Mouse (Mus musculus): ENCODE results near the gene Zyg11b. TPM values are rescaled to one million over a fixed set of nuclear protein-coding genes. Genes with fewer than 3 reads are reported as not detected.

Gene Zyg11b
- polyA plus RNA-seq, 1 experiment from 2014 or later, result 18.4 TPM

DNA sequence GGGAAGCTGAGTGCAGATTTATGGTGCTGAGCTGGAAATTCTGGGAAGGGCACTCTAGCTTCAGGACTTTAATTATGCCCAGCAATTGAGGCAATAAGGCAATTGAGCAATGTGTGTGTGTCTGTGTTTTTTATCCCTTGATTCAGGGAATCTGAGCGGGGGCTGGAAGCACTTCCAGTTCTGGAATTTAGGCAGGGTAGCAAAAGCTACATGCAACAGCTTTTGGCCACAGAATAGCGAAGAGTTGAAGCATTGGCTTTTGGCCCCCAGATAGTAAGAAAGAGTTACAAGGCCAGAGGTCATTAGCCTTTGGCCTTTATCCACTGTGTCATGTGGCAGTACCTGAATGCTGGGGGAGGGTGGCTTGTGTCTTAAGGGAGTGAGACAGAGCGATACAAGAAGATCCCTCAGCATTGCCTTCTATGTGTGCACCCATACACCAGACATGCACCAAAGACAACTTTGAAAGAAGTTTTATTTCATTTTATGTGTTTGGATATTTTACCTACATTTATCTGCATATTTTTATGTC is 75.5 kb downstream of the Zyg11b start:
- Histone ChIP-seq H3K27me3 (peaks cover 7% of the 10 kb centered on the region), H3K9ac (no peak overlapping the region), H3K4me2 (replicated peaks) (no peak overlapping the region), H3K36me3 (no peaks in the 10 kb centered on the region), H3K27ac (no peak overlapping the region), H3K4me3 (no peak overlapping the region), H3K9me3 (no peaks in the 10 kb centered on the region), H3K4me1 (no peaks in the 10 kb centered on the region)
- no peak for ATAC-seq (ENCODE audit: insufficient number of reproducible peaks, insufficient read depth, low FRiP score, low TSS enrichment)
- WGBS, result 45% methylated on average over 3 of the region's 3 CpGs

DNA sequence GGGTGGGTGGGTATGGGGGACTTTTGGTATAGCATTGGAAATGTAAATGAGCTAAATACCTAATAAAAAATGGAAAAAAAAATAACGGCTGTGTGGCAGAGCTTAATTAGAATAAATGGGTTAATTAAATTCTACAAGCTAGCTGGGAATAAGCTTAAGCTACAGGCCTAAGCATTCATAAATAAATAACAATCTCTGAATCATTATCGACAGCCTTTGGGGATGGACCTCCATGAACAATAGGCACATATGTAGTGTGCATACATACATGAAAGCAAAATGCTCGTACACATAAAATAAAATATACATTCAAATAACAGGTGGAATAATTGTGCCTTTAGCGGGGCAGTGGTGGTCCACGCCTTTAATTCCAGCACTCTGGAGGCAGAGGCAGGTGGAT is 78.4 kb downstream of the Zyg11b start:
- H3K9ac ChIP-seq, result no peak overlapping the region
- 85% methylated on average over 5 of the region's 5 CpGs for WGBS
- no peaks in the 10 kb centered on the region for H3K36me3 ChIP-seq
- peaks cover 2% of the 10 kb centered on the region; the same call in 1 of the 2 replicates for H3K4me1 ChIP-seq
- H3K4me2 ChIP-seq (replicated peaks), result no peak overlapping the region
- peaks cover 33% of the 10 kb centered on the region for H3K27me3 ChIP-seq
- no peaks in the 10 kb centered on the region for H3K9me3 ChIP-seq
- H3K27ac ChIP-seq, result no peak overlapping the region
- no peak overlapping the region for H3K4me3 ChIP-seq
- ATAC-seq (ENCODE audit: insufficient number of reproducible peaks, insufficient read depth, low FRiP score, low TSS enrichment), result no peak

DNA sequence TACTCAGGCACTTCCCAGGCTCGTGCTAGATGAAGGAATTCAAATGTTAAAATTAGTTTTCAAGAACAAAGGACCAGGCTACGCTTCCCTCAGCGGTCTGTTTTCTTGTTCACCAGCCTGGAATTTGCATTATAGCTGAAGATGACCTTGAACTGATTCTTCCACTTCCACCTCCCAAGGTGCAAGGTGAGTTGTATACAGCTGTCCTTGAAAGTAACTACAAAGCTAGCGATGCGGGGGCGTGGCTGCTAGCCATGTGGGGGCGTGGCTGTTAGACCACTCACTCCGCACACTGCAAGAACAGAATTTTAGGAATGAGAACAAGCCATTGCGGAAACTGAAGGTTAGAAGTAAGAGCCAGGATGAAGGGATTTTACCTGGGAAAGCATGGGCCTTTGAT is 81.9 kb downstream of the Zyg11b start:
- Histone ChIP-seq H3K4me2 (replicated peaks) (0 out of 2 replicates have a peak overlapping the region, but pooled peaks have one; percentile 23), H3K27me3 (peaks cover 55% of the 10 kb centered on the region), H3K36me3 (no peaks in the 10 kb centered on the region), H3K27ac (no peak overlapping the region), H3K9me3 (no peaks in the 10 kb centered on the region), H3K9ac (no peak overlapping the region), H3K4me3 (no peak overlapping the region), H3K4me1 (peaks cover 3% of the 10 kb centered on the region; the same call in 1 of the 2 replicates)
- no peak for ATAC-seq (ENCODE audit: insufficient number of reproducible peaks, insufficient read depth, low FRiP score, low TSS enrichment)
- 3% methylated on average over 9 of the region's 9 CpGs for WGBS

DNA sequence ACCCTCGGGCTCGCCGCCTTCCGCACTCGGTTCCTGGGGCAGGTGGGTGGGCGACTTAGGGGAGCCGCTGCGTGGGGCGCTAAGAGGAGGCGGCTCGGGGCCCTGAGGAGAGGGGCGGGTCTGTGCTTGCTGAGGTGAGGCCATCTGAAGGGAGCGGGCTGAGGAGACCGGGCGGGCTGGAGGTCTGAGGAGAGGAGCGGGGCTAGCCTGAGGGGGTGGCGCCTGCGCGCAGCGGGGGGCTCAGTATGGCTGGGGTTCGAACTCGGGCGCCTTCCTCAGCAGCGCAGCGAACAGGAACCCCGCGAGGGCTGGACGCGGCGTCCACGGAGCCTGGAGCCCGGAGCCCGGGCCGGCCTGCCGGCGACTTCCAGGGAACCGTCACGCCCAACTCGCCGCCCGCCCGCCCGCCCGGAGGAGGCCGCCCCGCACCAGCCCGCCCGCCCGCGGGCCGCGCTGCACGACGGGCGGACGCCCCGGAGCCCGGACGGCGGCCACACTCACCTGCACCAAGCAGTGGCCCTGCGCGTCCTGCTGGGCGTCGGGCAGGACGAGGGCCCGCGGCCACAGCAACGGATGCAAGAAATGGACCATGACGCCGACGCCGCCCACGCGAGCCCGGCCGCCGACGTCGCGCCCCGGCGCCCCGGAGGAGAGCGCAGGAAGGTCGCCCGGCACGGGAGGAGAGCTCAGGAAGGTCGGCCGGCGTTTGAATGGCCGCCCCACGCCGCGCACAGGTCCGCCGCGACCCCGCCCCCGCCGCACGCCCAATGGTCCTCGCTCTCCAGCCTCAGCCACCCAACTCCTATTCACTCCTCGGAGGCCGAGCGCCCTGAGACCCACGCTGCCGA is 83.3 kb downstream of the Zyg11b start, which contains the start of gene Zyg11a:
TSS of gene Zyg11a (minus strand) at position 717 of the 848 bp plus-strand sequence.
- Histone ChIP-seq H3K4me2 (replicated peaks) (peak within 1 kb of the TSS; percentile 65), H3K4me1 (peaks cover 3% of the 10 kb centered on the region; the same call in 1 of the 2 replicates), H3K4me3 (peak within 1 kb of the TSS; percentile 46), H3K27ac (no peak within 1 kb of the TSS), H3K27me3 (peaks cover 55% of the 10 kb centered on the region), H3K9me3 (no peaks in the 10 kb centered on the region), H3K36me3 (no peaks in the 10 kb centered on the region), H3K9ac (peak within 1 kb of the TSS; percentile 30; the same call in 1 of the 2 replicates)
- 2% methylated on average over 85 of the region's 107 CpGs for WGBS
- ATAC-seq (ENCODE audit: insufficient number of reproducible peaks, insufficient read depth, low FRiP score, low TSS enrichment), result 0 out of 2 replicates have a peak, but pooled peaks have one; percentile 41

DNA sequence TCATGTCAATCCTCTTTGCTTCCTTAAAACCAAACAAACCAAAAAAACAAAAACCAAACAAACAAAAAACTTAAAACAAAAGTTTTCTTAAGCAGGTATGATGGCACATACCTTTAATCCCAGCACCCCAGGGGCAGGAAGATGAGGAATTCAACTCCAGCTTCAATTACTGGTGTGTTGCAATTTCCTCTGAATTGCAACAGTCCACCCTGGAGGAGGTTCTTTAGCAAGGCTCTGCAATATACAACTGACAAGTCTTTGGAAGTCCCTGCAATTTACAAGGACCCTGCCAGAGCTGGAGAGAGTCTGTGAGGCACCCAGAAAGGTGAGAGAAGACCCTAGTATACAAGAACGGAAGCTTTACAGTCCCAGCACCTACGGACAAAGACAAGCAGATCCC is 87.9 kb downstream of the Zyg11b start:
- no peak overlapping the region for H3K27ac ChIP-seq
- ATAC-seq (ENCODE audit: insufficient number of reproducible peaks, insufficient read depth, low FRiP score, low TSS enrichment), result no peak
- no peak overlapping the region for H3K4me2 ChIP-seq (replicated peaks)
- H3K27me3 ChIP-seq, result peaks cover 27% of the 10 kb centered on the region
- H3K4me3 ChIP-seq, result no peak overlapping the region
- peaks cover 3% of the 10 kb centered on the region; the same call in 1 of the 2 replicates for H3K4me1 ChIP-seq
- H3K9me3 ChIP-seq, result no peaks in the 10 kb centered on the region
- H3K9ac ChIP-seq, result no peak overlapping the region
- WGBS, result 84% methylated on average over 2 of the region's 2 CpGs
- H3K36me3 ChIP-seq, result no peaks in the 10 kb centered on the region

DNA sequence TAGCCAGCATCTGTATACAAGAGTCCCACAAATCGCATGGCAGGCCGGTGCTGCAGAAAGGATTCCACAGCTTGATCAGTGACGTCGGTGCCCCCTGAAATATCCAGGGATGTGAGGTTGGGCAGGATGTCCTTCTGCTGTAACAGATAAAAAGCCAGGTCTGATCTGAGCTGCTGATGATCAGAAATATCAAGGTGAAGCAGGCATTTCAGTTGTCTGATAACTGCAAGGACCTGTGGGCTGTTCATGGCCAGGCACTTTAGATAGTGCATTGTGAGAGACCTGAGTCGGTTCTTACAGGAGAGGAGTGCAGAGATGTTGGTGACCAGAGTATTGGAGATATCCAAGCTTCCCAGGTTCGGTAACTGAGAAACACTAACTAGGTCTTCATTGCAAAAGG is 96.3 kb downstream of the Zyg11b start:
- Histone ChIP-seq H3K9ac (no peak overlapping the region), H3K9me3 (no peaks in the 10 kb centered on the region), H3K4me2 (replicated peaks) (no peak overlapping the region), H3K4me1 (no peaks in the 10 kb centered on the region), H3K27ac (no peak overlapping the region), H3K36me3 (no peaks in the 10 kb centered on the region), H3K27me3 (peaks cover 3% of the 10 kb centered on the region), H3K4me3 (no peak overlapping the region)
- WGBS, result 90% methylated on average over 6 of the region's 6 CpGs
- ATAC-seq (ENCODE audit: insufficient number of reproducible peaks, insufficient read depth, low FRiP score, low TSS enrichment), result no peak

DNA sequence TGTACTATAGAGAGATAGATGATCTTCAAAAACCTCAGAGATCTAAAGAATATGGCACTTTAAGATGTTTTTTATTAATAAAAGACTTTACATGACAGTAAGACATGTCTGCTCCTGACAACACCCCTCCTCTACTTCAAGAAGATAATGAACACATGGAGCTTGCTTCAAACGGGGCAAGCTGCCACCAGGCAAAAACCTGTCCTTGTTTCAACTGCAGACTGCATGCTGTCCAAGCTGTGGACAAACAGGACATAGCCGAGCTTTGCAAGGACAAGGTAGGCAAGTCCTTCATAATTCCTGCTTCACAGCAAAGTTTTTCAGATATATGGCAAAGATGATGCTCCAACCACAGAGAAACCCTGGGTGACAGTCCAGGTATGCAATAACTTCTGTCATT is 101.7 kb downstream of the Zyg11b start:
- H3K4me3 ChIP-seq, result no peak overlapping the region
- H3K27ac ChIP-seq, result no peak overlapping the region
- no peaks in the 10 kb centered on the region for H3K9me3 ChIP-seq
- no peak for ATAC-seq (ENCODE audit: insufficient number of reproducible peaks, insufficient read depth, low FRiP score, low TSS enrichment)
- H3K4me1 ChIP-seq, result 0 out of 2 replicates have a peak, but pooled peaks cover 5% of the 10 kb centered on the region
- 56% methylated on average over 2 of the region's 2 CpGs for WGBS
- H3K9ac ChIP-seq, result no peak overlapping the region
- no peaks in the 10 kb centered on the region for H3K36me3 ChIP-seq
- no peak overlapping the region for H3K4me2 ChIP-seq (replicated peaks)
- no peaks in the 10 kb centered on the region for H3K27me3 ChIP-seq

DNA sequence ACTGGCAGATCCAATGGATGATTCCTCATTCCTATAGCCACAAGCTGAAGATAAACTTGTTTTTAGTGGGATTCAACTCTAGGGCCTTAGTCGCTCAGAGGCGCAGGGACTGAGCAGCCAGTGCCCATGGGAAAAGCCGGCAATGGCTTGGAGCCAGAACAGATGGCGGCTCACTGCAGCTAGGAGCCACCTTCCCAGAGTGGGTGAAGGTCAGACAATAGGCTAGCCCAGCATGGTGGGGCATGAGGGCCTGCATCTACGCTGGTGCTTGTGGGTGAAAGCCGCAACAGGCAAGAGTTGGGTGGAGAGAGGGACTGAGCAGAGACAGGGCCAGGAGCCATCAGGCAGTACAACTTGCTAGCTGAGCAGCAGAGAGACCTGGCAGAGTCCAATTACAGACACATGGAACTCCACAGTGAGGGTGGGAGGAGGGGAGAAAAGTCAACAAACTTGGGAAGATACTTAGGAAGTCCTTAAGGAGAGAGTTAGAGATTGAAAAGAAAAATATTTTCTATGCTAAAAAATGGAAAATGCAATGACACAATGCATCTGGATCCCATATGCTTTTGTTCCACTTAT is 104.5 kb downstream of the Zyg11b start:
- Histone ChIP-seq H3K27ac (peak overlapping the region; percentile 63; the same call in 1 of the 2 replicates), H3K36me3 (no peaks in the 10 kb centered on the region), H3K4me2 (replicated peaks) (no peak overlapping the region; the same call in 1 of the 2 replicates), H3K27me3 (no peaks in the 10 kb centered on the region), H3K9ac (no peak overlapping the region), H3K9me3 (no peaks in the 10 kb centered on the region), H3K4me3 (no peak overlapping the region), H3K4me1 (0 out of 2 replicates have a peak, but pooled peaks cover 5% of the 10 kb centered on the region)
- WGBS, result 63% methylated on average over 6 of the region's 6 CpGs
- no peak for ATAC-seq (ENCODE audit: insufficient number of reproducible peaks, insufficient read depth, low FRiP score, low TSS enrichment)

DNA sequence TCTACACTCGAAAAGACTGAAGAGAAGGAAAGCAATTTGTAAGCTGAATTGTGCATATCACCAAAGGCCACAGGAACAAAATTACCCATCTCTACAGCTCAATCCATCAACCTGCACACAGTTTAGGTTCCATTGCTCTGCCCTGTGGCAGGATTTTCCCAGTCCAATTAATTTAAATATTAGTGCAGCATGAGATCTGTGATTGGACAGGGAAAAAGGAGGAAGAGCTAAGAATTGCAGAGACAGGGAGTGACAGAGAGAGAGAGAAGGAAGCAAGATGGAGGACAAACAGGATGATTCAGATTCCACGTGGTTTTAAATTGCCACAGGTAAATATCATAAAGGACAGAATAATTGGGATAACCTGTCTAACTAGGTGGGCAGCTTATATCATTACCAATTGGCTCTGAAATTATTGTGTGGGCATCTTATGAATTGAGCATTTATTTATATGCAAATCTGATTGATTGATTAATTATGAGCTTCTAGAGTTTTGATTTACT is 108.0 kb downstream of the Zyg11b start:
- Histone ChIP-seq H3K27me3 (no peaks in the 10 kb centered on the region), H3K9me3 (no peaks in the 10 kb centered on the region), H3K27ac (no peak overlapping the region), H3K4me1 (0 out of 2 replicates have a peak, but pooled peaks cover 5% of the 10 kb centered on the region), H3K36me3 (no peaks in the 10 kb centered on the region), H3K9ac (no peak overlapping the region), H3K4me2 (replicated peaks) (no peak overlapping the region), H3K4me3 (no peak overlapping the region)
- WGBS, result 67% methylated on average over 2 of the region's 2 CpGs
- no peak for ATAC-seq (ENCODE audit: insufficient number of reproducible peaks, insufficient read depth, low FRiP score, low TSS enrichment)

DNA sequence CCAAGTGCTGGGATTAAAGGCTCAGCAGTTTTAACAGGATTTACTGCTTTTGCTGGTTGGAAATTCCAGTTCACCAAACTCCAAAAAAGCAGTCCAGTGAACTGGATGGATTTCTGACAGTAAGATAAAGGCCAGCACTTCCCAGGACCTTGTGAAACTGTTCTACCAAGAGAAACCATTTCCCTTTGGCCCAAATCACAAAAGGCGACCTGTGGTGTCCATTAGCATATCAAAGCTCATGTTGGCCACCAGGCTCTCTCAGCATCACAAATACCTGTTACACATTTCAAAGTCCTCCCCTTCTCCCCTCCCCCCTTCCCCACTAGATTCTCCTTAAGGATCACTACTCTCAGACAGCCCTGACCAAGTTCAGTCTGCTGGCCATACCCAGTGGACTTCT is 118.6 kb downstream of the Zyg11b start:
- Histone ChIP-seq H3K9ac (no peak overlapping the region), H3K9me3 (no peaks in the 10 kb centered on the region), H3K36me3 (no peaks in the 10 kb centered on the region), H3K27ac (no peak overlapping the region), H3K27me3 (no peaks in the 10 kb centered on the region), H3K4me1 (no peaks in the 10 kb centered on the region), H3K4me3 (no peak overlapping the region), H3K4me2 (replicated peaks) (no peak overlapping the region)
- no peak for ATAC-seq (ENCODE audit: insufficient number of reproducible peaks, insufficient read depth, low FRiP score, low TSS enrichment)
- 48% methylated on average over 1 of the region's 1 CpGs for WGBS

Data from embryonic facial prominence, embryonic 12.5 days (tissue).